Mouse (Mus musculus) limb, embryonic 13.5 days (tissue): ENCODE results near the gene Ugt2a2. TPM values are rescaled to one million over a fixed set of nuclear protein-coding genes. Genes with fewer than 3 reads are reported as not detected.
"Not testable (repeated sequence)": the region's sequence is repeated elsewhere in the genome, so short reads cannot be mapped to it uniquely, and the experiment has no call there.

Source experiments
- ATAC-seq: fragments of 200-750 bp; cut with Nextera tagmentation; 2 replicates; pipeline ENCODE4 v1.8.0; 2017; ENCODE audit warnings: low read depth, moderate number of reproducible peaks, moderate TSS enrichment; ENCODE audit not compliant: low FRiP score
- H3K27ac ChIP-seq: fragments of 300-500 bp; sonication (generic); 2 replicates; pipeline ENCODE4 v1.5.1; 2015; ENCODE audit warnings: inconsistent platforms, mild to moderate bottlenecking, moderate library complexity
- H3K27me3 ChIP-seq: fragments of 300-500 bp; sonication (generic); 2 replicates; pipeline ENCODE4 v1.6.1; 2015; ENCODE audit warnings: mild to moderate bottlenecking, inconsistent platforms
- H3K36me3 ChIP-seq: fragments of 300-500 bp; sonication (generic); 2 replicates; pipeline ENCODE4 v1.6.1; 2015; ENCODE audit warnings: inconsistent platforms, mild to moderate bottlenecking, moderate library complexity
- H3K4me1 ChIP-seq: fragments of 300-500 bp; sonication (generic); 2 replicates; pipeline ENCODE4 v1.6.1; 2015; ENCODE audit warnings: inconsistent platforms
- H3K4me2 ChIP-seq: fragments of 300-500 bp; sonication (generic); replicated peaks from 2 replicates; pipeline ENCODE4 v1.6.1; 2015; ENCODE audit warnings: inconsistent platforms, mild to moderate bottlenecking, moderate library complexity
- H3K4me3 ChIP-seq: fragments of 300-500 bp; sonication (generic); 2 replicates; pipeline ENCODE4 v1.5.1; 2015; ENCODE audit warnings: moderate library complexity, mild to moderate bottlenecking, inconsistent platforms
- H3K9ac ChIP-seq: fragments of 300-500 bp; sonication (generic); 2 replicates; pipeline ENCODE4 v1.6.1; 2015; ENCODE audit warnings: mild to moderate bottlenecking, inconsistent platforms
- H3K9me3 ChIP-seq: fragments of 300-500 bp; sonication (generic); 2 replicates; pipeline ENCODE4 v1.6.1; 2016; ENCODE audit warnings: inconsistent platforms
- WGBS: fragments of 180-500 bp; shearing (Covaris S2); methylation state at CpG from one replicate; pipeline ENCODE4 v1.1.7; 2015; 5-methylcytosine and 5-hydroxymethylcytosine counted together
- polyA plus RNA-seq: library from polyadenylated mRNA; unstranded; fragments of >200 nt; fragmentation: Nextera tagmentation; extraction: Ambion mirVana; gene quantifications from 2 replicates; pipeline ENCODE4 v1.2.1, GENCODE M21; 2015

Gene Ugt2a2
- polyA plus RNA-seq: not detected in 2 replicates

DNA sequence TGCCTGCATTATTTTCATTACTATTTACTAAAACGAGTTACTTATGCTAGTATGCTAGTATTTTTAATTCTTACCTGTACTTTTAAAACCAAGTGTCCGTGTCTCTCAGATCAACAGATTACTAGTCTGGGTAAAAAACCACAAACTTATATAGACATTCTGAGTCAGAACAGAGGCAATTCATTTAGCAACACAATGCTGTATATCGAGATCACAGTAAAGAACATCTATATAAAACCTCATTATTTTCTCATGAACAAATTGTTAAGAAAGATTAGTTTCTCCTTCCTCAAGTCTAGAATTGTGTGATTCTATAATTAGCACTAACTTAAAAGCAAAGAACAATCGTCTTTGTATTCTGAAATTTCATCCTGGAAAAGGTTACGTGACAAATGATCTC, at the start of gene Ugt2a2:
Ugt2a2 (minus strand) TSS at position 101 of the 400 bp plus-strand sequence.
- Histone ChIP-seq H3K36me3 (no peaks in the 10 kb centered on the region), H3K4me3 (no peak within 1 kb of the TSS), H3K9me3 (no peaks in the 10 kb centered on the region), H3K9ac (no peak within 1 kb of the TSS), H3K4me1 (no peaks in the 10 kb centered on the region), H3K27me3 (no peaks in the 10 kb centered on the region), H3K27ac (no peak within 1 kb of the TSS), H3K4me2 (no peak within 1 kb of the TSS)
- WGBS: 75% methylated on average over 5 of the region's 5 CpGs
- ATAC-seq: no peak

DNA sequence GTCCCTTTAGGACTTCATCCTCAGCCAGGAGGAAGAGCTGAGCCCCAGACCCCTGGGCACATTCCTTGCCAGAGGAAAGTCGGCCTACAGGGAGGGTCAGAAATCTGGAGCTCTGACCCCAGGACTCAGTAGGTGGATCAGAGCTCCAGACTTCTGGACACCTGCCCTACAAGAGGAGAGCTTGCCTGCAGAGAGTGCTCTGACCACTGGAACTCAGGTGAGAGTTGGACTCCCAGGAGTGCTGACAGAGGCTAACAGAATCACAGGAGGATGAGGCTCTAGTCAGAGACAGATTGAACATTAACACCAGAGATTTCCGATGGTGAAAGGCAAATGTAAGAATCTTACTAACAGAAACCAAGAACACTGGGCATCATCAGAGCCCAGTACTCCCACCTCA, 41.5 kb upstream of the Ugt2a2 start:
- not testable (repeated sequence) for ATAC-seq, H3K9me3 ChIP-seq, H3K27ac ChIP-seq, H3K4me2 ChIP-seq, H3K4me1 ChIP-seq, H3K27me3 ChIP-seq, H3K36me3 ChIP-seq, H3K4me3 ChIP-seq, H3K9ac ChIP-seq
- WGBS: 87% methylated on average over 2 of the region's 2 CpGs

DNA sequence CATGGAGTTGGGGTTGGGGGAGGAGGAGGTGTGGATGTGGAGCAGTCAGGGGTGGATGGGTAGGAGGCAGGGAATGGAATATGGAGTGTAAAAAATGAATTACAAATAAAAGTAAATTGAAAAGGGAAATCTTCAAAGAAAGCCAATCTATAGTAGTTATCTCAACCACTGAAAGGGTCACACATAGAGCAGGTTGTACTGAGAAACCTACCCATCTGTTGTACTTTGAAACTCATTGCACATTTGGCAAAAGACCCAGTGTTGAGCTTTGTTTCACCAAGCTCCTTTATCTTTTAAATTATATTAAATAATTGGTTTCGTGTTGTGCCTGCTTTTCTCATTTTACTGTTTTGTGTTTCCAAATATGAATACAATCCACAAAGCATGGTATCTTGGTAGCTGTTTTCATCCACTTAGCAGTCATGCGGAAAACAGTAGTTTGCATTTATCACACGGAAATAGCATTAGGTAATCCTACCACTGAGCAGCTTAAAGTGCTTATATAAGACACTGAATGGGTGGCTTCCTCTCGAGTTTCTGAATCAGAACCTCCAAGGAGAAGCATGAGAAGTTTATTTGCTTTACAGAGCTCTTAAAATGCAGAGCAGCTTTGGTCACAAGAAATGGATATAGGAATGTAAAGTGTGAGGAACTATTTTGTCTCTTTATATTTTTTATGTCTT, 23.9 kb upstream of the Ugt2a2 start:
- WGBS: 68% methylated on average over 4 of the region's 4 CpGs
- Histone ChIP-seq H3K27me3 (no peaks in the 10 kb centered on the region), H3K36me3 (no peaks in the 10 kb centered on the region), H3K9ac (no peak overlapping the region), H3K4me3 (no peak overlapping the region), H3K4me1 (no peaks in the 10 kb centered on the region), H3K9me3 (no peaks in the 10 kb centered on the region), H3K27ac (no peak overlapping the region), H3K4me2 (no peak overlapping the region)
- no peak for ATAC-seq

DNA sequence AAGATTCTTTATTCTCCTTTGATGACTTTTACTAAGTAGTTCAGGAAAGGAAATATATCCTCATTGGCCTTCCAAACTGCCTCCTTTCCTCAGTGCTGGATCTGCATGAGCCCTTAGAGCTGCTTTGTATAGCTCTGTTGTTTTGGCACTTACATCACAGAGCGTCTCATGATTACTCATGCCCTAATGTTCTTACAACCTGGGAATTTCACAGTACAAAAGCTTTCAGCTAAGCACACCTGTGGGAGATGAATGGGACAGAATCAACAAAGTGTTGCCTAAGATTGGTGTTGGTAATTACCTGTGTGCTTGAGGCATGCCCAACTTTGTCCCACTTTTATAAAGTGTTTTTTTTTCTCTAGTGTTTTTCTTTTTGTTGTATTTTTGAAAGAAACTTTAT, 20.6 kb upstream of the Ugt2a2 start:
- H3K27me3 ChIP-seq: no peaks in the 10 kb centered on the region
- H3K9me3 ChIP-seq: no peaks in the 10 kb centered on the region
- no peaks in the 10 kb centered on the region for H3K36me3 ChIP-seq
- H3K4me2 ChIP-seq: no peak overlapping the region
- H3K27ac ChIP-seq: no peak overlapping the region
- no peak overlapping the region for H3K4me3 ChIP-seq
- no peak for ATAC-seq
- no peak overlapping the region for H3K9ac ChIP-seq
- H3K4me1 ChIP-seq: no peaks in the 10 kb centered on the region
- 56% methylated on average over 1 of the region's 1 CpGs for WGBS

DNA sequence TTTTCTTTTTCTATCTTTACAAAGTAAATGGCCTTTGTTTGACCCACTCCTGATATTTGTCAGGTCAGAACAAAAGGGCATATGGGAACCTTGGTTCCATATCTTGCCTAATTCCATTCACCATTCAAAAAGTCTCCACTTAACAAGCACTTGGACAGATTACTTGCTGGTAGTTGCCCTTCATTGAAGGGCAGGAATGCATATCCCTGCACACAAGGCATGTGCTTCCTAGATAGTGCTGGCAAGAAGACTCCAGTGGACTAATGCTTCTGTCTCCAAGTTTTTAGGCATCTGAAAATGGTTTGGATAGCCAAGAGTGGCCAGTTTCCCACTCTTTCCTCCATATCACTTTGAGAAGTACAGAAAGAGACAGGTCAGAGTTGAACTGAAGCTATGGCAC, 17.3 kb upstream of the Ugt2a2 start:
- H3K36me3 ChIP-seq: no peaks in the 10 kb centered on the region
- no peaks in the 10 kb centered on the region for H3K27me3 ChIP-seq
- H3K4me3 ChIP-seq: no peak overlapping the region
- H3K4me2 ChIP-seq: no peak overlapping the region
- H3K9ac ChIP-seq: no peak overlapping the region
- no peak for ATAC-seq
- no peaks in the 10 kb centered on the region for H3K9me3 ChIP-seq
- H3K4me1 ChIP-seq: no peaks in the 10 kb centered on the region
- no peak overlapping the region for H3K27ac ChIP-seq

DNA sequence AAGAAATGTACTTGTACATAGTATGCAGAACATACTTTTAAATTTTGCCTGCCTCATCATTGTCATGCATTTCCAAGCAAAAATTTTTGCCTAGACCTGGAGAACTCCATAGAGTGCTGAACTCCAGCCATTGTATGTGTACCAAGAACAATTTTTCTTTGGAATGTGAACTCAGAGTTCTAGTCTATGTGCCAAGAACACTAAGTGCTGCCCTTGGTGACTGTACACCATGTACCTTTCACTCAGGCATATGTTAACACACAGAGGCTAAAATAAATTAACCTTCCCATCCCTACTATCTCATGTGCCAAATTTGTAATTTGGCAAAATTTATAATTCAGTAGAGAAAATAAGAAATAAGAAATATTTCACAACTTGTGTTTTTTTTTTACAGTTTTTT, 16.9 kb upstream of the Ugt2a2 start:
- Histone ChIP-seq H3K27me3 (no peaks in the 10 kb centered on the region), H3K4me1 (no peaks in the 10 kb centered on the region), H3K4me3 (no peak overlapping the region), H3K36me3 (no peaks in the 10 kb centered on the region), H3K9ac (no peak overlapping the region), H3K4me2 (no peak overlapping the region), H3K27ac (no peak overlapping the region), H3K9me3 (no peaks in the 10 kb centered on the region)
- ATAC-seq: no peak

DNA sequence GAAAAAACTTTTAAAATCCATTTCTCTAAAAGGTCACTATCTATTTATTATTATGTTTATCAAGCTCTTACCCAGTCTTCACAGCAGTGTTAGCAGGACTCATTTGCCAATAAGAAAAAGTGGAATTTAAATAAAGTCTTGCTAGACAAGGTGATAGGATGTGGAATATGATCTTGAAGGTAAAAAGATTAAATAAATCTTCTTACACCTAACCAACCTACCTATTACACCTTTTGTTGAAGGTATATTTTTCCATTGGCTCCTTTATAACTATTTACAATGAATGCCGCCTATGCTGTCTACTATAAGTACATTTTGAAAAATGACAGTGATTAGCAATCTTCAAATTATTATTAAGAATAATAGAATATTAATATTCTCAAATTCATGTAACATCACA, 8.7 kb upstream of the Ugt2a2 start, which contains the start of gene Ugt2a1:
Ugt2a1 (minus strand) TSS at position 101 of the 400 bp plus-strand sequence.
- H3K9me3 ChIP-seq: no peaks in the 10 kb centered on the region
- no peak within 1 kb of the TSS for H3K27ac ChIP-seq
- no peaks in the 10 kb centered on the region for H3K36me3 ChIP-seq
- no peak within 1 kb of the TSS for H3K9ac ChIP-seq
- no peaks in the 10 kb centered on the region for H3K27me3 ChIP-seq
- H3K4me2 ChIP-seq: no peak within 1 kb of the TSS
- 92% methylated on average over 1 of the region's 1 CpGs for WGBS
- no peak within 1 kb of the TSS for H3K4me3 ChIP-seq
- no peak for ATAC-seq
- no peaks in the 10 kb centered on the region for H3K4me1 ChIP-seq

DNA sequence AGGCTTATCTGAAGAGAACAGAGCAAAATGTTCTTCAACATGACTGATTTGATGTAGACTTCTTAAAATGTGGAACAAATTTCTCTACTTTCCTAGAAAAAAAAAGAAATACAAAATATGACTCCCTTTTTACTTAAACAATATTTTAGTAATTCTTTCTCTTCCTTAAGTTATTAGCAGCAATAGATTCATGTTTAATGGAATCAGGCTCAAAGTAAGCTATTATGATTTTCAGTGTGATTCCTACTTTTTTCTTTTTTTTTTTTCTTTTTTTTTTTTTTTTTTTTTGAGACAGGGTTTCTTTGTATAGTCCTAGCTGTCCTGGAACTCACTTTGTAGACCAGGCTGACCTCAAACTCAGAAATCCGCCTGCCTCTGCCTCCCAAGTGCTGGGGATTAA, 4.6 kb upstream of the Ugt2a2 start, which contains the start of gene Gm43638:
Gm43638 (minus strand) TSS at position 101 of the 400 bp plus-strand sequence.
- not testable (repeated sequence) for ATAC-seq, H3K9ac ChIP-seq, H3K9me3 ChIP-seq, H3K4me3 ChIP-seq, H3K27ac ChIP-seq, H3K36me3 ChIP-seq, H3K27me3 ChIP-seq, H3K4me2 ChIP-seq, H3K4me1 ChIP-seq
- 86% methylated on average over 1 of the region's 1 CpGs for WGBS

DNA sequence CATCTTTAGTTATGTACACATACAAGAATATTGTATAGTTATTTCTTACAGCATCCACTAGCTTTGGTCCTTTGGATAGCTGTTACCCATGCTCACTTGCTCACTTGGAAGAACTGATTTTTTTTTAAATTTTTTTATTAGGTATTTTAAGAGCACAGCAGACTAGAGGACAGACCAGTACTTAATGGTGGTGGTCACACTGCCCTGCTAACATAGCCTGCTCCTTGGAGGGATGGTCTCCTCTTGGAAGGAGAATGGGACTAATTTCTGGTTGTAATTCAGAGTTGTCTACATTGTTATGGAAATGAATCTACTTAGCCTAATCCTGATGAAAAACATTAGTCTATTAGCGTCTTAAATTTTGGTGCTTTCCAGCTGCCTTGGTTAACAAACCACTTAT, 23.2 kb downstream of the Ugt2a2 start:
- H3K27ac ChIP-seq: no peak overlapping the region
- H3K9me3 ChIP-seq: no peaks in the 10 kb centered on the region
- no peak overlapping the region for H3K4me2 ChIP-seq
- WGBS: 52% methylated on average over 1 of the region's 1 CpGs
- H3K27me3 ChIP-seq: no peaks in the 10 kb centered on the region
- H3K9ac ChIP-seq: no peak overlapping the region
- no peaks in the 10 kb centered on the region for H3K36me3 ChIP-seq
- no peaks in the 10 kb centered on the region for H3K4me1 ChIP-seq
- no peak overlapping the region for H3K4me3 ChIP-seq
- no peak for ATAC-seq

DNA sequence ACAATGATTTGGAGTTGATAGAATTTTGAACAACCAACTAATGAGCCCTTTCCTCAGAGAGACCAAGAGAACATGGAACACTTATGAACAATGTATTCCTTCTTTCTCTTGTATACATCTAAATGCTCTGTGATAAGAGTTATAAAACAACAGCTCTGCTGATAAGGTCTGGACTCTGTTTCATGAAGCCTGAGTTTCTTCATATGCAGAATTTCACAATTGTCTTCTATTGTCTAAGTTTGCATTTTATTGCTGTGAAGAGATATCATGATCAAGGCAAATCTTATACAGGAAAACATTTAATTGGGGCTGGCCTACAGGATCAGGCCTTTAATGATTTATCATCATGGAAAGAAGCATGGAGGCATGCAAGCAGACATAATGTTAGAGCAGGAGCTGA, 24.4 kb downstream of the Ugt2a2 start:
- no peak overlapping the region for H3K27ac ChIP-seq
- no peak overlapping the region for H3K4me3 ChIP-seq
- no peak for ATAC-seq
- no peaks in the 10 kb centered on the region for H3K9me3 ChIP-seq
- no peaks in the 10 kb centered on the region for H3K4me1 ChIP-seq
- no peak overlapping the region for H3K4me2 ChIP-seq
- no peaks in the 10 kb centered on the region for H3K27me3 ChIP-seq
- no peaks in the 10 kb centered on the region for H3K36me3 ChIP-seq
- no peak overlapping the region for H3K9ac ChIP-seq

DNA sequence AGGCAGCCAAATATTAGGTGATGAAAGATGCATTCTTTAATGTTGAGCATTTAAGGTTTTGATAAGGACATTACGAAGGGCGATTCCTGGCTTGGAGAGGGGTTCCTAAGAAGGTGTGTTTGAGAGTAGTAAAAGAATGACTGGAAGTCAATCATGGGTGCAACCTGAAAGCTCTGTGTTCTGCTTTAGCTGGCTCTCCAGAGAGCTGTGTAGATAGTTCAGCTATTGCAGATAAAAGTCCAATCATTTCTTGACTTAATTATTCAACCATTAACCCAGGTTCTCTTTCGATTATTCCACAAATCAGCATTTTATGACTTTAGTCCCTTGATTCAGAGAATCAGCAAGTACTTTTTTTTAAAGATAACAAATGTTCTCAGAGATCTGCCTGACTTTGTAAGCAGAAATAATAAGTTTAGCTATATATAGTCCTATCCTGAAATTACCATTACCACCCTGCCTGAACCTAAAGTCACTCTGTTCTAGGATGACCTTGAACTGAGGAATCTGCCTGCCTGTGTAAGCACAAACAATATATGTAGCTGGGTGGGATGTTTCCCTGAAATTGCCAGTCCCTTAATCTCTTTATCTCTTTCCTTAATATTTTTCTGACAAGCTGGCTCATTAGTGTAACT, 25.7 kb downstream of the Ugt2a2 start:
- Histone ChIP-seq H3K27ac (no peak overlapping the region), H3K4me2 (no peak overlapping the region), H3K4me3 (no peak overlapping the region), H3K27me3 (no peaks in the 10 kb centered on the region), H3K9me3 (no peaks in the 10 kb centered on the region), H3K9ac (no peak overlapping the region), H3K4me1 (no peaks in the 10 kb centered on the region), H3K36me3 (no peaks in the 10 kb centered on the region)
- WGBS: 87% methylated on average over 3 of the region's 3 CpGs
- ATAC-seq: no peak

DNA sequence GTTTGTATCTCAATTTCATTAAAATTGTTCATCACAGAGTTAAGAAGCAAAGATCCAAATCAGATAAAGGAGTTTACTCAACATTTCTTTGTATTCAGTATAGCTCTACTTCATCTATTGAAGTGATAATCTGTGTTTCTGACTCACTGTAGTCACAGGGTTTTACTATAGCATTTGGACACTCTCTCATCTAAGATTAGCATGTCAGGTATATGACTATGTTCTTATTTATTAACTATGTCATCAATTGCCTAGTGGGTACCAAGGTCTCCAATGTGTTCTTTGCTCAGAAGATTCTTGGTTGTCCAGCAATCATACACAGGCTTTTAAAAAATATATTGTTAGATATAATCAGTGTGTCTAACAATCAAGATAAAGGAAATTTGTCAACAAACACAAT, 26.5 kb downstream of the Ugt2a2 start:
- Histone ChIP-seq H3K27me3 (no peaks in the 10 kb centered on the region), H3K9me3 (no peaks in the 10 kb centered on the region), H3K27ac (no peak overlapping the region), H3K4me1 (no peaks in the 10 kb centered on the region), H3K4me3 (no peak overlapping the region), H3K36me3 (no peaks in the 10 kb centered on the region), H3K9ac (no peak overlapping the region), H3K4me2 (no peak overlapping the region)
- ATAC-seq: no peak

DNA sequence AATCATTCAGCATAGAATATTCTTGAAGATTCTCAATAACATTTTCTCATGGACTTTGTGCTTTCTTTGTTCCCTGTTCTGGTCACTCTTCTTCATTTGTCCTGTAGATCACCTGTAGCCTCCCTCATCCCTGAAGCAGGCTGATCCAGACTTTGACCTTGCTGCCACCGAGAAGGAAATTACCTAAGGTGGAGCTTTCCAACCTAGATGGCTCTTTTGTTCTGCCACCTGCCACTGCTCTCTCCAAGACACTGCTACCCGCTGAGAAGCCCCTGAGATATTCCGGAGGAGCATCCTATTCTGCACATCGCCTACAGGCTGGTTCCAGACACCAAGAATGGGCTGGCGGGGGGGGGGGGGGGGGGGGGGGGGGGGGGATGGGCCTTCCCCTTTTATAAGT, 29.5 kb downstream of the Ugt2a2 start:
- WGBS: 88% methylated on average over 3 of the region's 5 CpGs
- H3K27me3 ChIP-seq, H3K4me2 ChIP-seq, ATAC-seq, H3K4me1 ChIP-seq, H3K9me3 ChIP-seq, H3K27ac ChIP-seq, H3K36me3 ChIP-seq, H3K9ac ChIP-seq, H3K4me3 ChIP-seq: not testable (repeated sequence)
